Mouse (Mus musculus): ENCODE data around the gene Lyve1. TPM values are rescaled to one million over a fixed set of nuclear protein-coding genes. Genes with fewer than 3 reads are reported as not detected.
"Not testable (repeated sequence)": the region's sequence is repeated elsewhere in the genome, so short reads cannot be mapped to it uniquely, and the experiment has no call there.

Gene Lyve1
- polyA plus RNA-seq, 1 experiment: not detected

GRCm38 (mm10) chr7:110896453-110896852 lies 33.4 kb upstream of the Lyve1 start:
- Histone ChIP-seq H3K36me3 (ENCODE audit: control insufficient read depth, insufficient read depth) (no peaks in the 10 kb centered on the region), H3ac (ENCODE audit: control insufficient read depth, insufficient read length, low read depth) (no peak overlapping the region), H3K79me2 (ENCODE audit: control insufficient read depth, insufficient read depth) (no peaks in the 10 kb centered on the region), H3K4me3 (ENCODE audit: insufficient read depth, poor library complexity, severe bottlenecking) (no peak overlapping the region), H3K27me3 (ENCODE audit: control insufficient read depth, insufficient read depth, insufficient read length) (peaks cover 8% of the 10 kb centered on the region), H3K79me3 (ENCODE audit: low read depth) (no peaks in the 10 kb centered on the region)
- TF ChIP-seq USF1 (IDR thresholded peaks at IDR 0.05; ENCODE audit: low read depth): no peak

- H3K27me3 ChIP-seq (ENCODE audit: control insufficient read depth, insufficient read depth, insufficient read length); H3K36me3 ChIP-seq (ENCODE audit: control insufficient read depth, insufficient read depth); H3K79me2 ChIP-seq (ENCODE audit: control insufficient read depth, insufficient read depth); H3K4me3 ChIP-seq (ENCODE audit: insufficient read depth, poor library complexity, severe bottlenecking); H3ac ChIP-seq (ENCODE audit: control insufficient read depth, insufficient read length, low read depth); H3K79me3 ChIP-seq (ENCODE audit: low read depth): not testable (repeated sequence)
Measured at GRCm38 (mm10) chr7:110895772-110896171, 32.7 kb upstream of the Lyve1 start.

- Histone ChIP-seq H3K36me3 (ENCODE audit: control insufficient read depth, insufficient read depth) (no peaks in the 10 kb centered on the region), H3K79me2 (ENCODE audit: control insufficient read depth, insufficient read depth) (no peaks in the 10 kb centered on the region)
- no peak for TF ChIP-seq FOSL1 (IDR thresholded peaks at IDR 0.05; ENCODE audit: insufficient read depth, low read length, poor library complexity, severe bottlenecking)
- TF ChIP-seq CTCF (IDR thresholded peaks at IDR 0.05; ENCODE audit: control insufficient read depth, insufficient read depth, insufficient read length): no peak
- no peak for TF ChIP-seq CEBPB (IDR thresholded peaks at IDR 0.05; ENCODE audit: low read depth)
- TF ChIP-seq USF1 (IDR thresholded peaks at IDR 0.05; ENCODE audit: low read depth): no peak
- no peak for TF ChIP-seq MYOD1 (IDR thresholded peaks at IDR 0.05; ENCODE audit: control insufficient read depth, insufficient read length, low read depth)
- TF ChIP-seq MAX (IDR thresholded peaks at IDR 0.05): no peak
Measured at GRCm38 (mm10) chr7:110894673-110895072, 31.6 kb upstream of the Lyve1 start.

GRCm38 (mm10) chr7:110893943-110894610 lies 31.0 kb upstream of the Lyve1 start:
- Histone ChIP-seq H3K36me3 (ENCODE audit: control insufficient read depth, insufficient read depth) (no peaks in the 10 kb centered on the region), H3K27me3 (ENCODE audit: control insufficient read depth, insufficient read depth, insufficient read length) (no peaks in the 10 kb centered on the region), H3K79me2 (ENCODE audit: control insufficient read depth, insufficient read depth) (no peaks in the 10 kb centered on the region), H3K4me3 (ENCODE audit: insufficient read depth, poor library complexity, severe bottlenecking) (no peak overlapping the region), H3ac (ENCODE audit: control insufficient read depth, insufficient read length, low read depth) (no peak overlapping the region), H3K79me3 (ENCODE audit: low read depth) (no peaks in the 10 kb centered on the region)
- TF ChIP-seq MYOG (IDR thresholded peaks at IDR 0.05; ENCODE audit: control insufficient read depth, extremely low read depth, insufficient read length) (no peak), MYOD1 (IDR thresholded peaks at IDR 0.05; ENCODE audit: control insufficient read depth, insufficient read length, low read depth) (no peak), MAX (IDR thresholded peaks at IDR 0.05) (no peak), FOSL1 (IDR thresholded peaks at IDR 0.05; ENCODE audit: insufficient read depth, low read length, poor library complexity, severe bottlenecking) (no peak), CEBPB (IDR thresholded peaks at IDR 0.05; ENCODE audit: low read depth) (no peak), USF1 (IDR thresholded peaks at IDR 0.05; ENCODE audit: low read depth) (no peak), CTCF (IDR thresholded peaks at IDR 0.05; ENCODE audit: control insufficient read depth, insufficient read depth, insufficient read length) (no peak)

More at GRCm38 (mm10) chr7:110894673-110895072, 31.6 kb upstream of the Lyve1 start:
- Histone ChIP-seq H3K27me3 (ENCODE audit: control insufficient read depth, insufficient read depth, insufficient read length) (peaks cover 3% of the 10 kb centered on the region), H3ac (ENCODE audit: control insufficient read depth, insufficient read length, low read depth) (no peak overlapping the region), H3K79me3 (ENCODE audit: low read depth) (no peaks in the 10 kb centered on the region), H3K4me3 (ENCODE audit: insufficient read depth, poor library complexity, severe bottlenecking) (no peak overlapping the region)

- H3K79me2 ChIP-seq (ENCODE audit: control insufficient read depth, insufficient read depth): no peaks in the 10 kb centered on the region
- no peaks in the 10 kb centered on the region for H3K79me3 ChIP-seq (ENCODE audit: low read depth)
- H3K27me3 ChIP-seq (ENCODE audit: control insufficient read depth, insufficient read depth, insufficient read length): no peaks in the 10 kb centered on the region
- TF ChIP-seq USF1 (IDR thresholded peaks at IDR 0.05; ENCODE audit: low read depth) (no peak), CEBPB (IDR thresholded peaks at IDR 0.05; ENCODE audit: low read depth) (no peak), MYOD1 (IDR thresholded peaks at IDR 0.05; ENCODE audit: control insufficient read depth, insufficient read length, low read depth) (no peak)
- no peak overlapping the region for H3K4me3 ChIP-seq (ENCODE audit: insufficient read depth, poor library complexity, severe bottlenecking)
- H3ac ChIP-seq (ENCODE audit: control insufficient read depth, insufficient read length, low read depth): no peak overlapping the region
- H3K36me3 ChIP-seq (ENCODE audit: control insufficient read depth, insufficient read depth): no peaks in the 10 kb centered on the region
Measured at GRCm38 (mm10) chr7:110891501-110891986, 28.5 kb upstream of the Lyve1 start.

- H3K79me3 ChIP-seq (ENCODE audit: low read depth): no peaks in the 10 kb centered on the region
- TF ChIP-seq MAX (IDR thresholded peaks at IDR 0.05): no peak
- no peak for TF ChIP-seq MYOG (IDR thresholded peaks at IDR 0.05; ENCODE audit: control insufficient read depth, extremely low read depth, insufficient read length)
- TF ChIP-seq MYOD1 (IDR thresholded peaks at IDR 0.05; ENCODE audit: control insufficient read depth, insufficient read length, low read depth): no peak
- no peak for TF ChIP-seq FOSL1 (IDR thresholded peaks at IDR 0.05; ENCODE audit: insufficient read depth, low read length, poor library complexity, severe bottlenecking)
- no peak for TF ChIP-seq USF1 (IDR thresholded peaks at IDR 0.05; ENCODE audit: low read depth)
- no peak for TF ChIP-seq CEBPB (IDR thresholded peaks at IDR 0.05; ENCODE audit: low read depth)
- TF ChIP-seq CTCF (IDR thresholded peaks at IDR 0.05; ENCODE audit: control insufficient read depth, insufficient read depth, insufficient read length): no peak
Measured at GRCm38 (mm10) chr7:110881746-110882333, 18.8 kb upstream of the Lyve1 start.

More at GRCm38 (mm10) chr7:110881746-110882333, 18.8 kb upstream of the Lyve1 start:
- Histone ChIP-seq H3K4me3 (ENCODE audit: insufficient read depth, poor library complexity, severe bottlenecking) (no peak overlapping the region), H3K27me3 (ENCODE audit: control insufficient read depth, insufficient read depth, insufficient read length) (no peaks in the 10 kb centered on the region), H3K79me2 (ENCODE audit: control insufficient read depth, insufficient read depth) (no peaks in the 10 kb centered on the region), H3K36me3 (ENCODE audit: control insufficient read depth, insufficient read depth) (no peaks in the 10 kb centered on the region), H3ac (ENCODE audit: control insufficient read depth, insufficient read length, low read depth) (no peak overlapping the region)
